Mouse (Mus musculus) heart, postnatal 0 days (tissue): Measurements from ENCODE around the gene Pitpnm2. TPM values are rescaled to one million over a fixed set of nuclear protein-coding genes. Genes with fewer than 3 reads are reported as not detected.

Source experiments
- ATAC-seq: fragments of 200-750 bp; cut with Nextera tagmentation; 2 replicates; pipeline ENCODE4 v1.8.0; 2017; ENCODE audit warnings: low read depth, moderate number of reproducible peaks, moderate library complexity; ENCODE audit not compliant: insufficient read depth
- DNase-seq: peaks from one replicate; pipeline ENCODE4 v3.0.0-alpha.2; 2016; ENCODE audit warnings: low spot score
- H3K27ac ChIP-seq: fragments of 300-500 bp; sonication (generic); 2 replicates; pipeline ENCODE4 v1.5.1; 2014; ENCODE audit warnings: low read depth, mild to moderate bottlenecking
- H3K27me3 ChIP-seq: fragments of 300-500 bp; sonication (generic); 2 replicates; pipeline ENCODE4 v1.6.1; 2014; ENCODE audit warnings: low read length, mixed read lengths; ENCODE audit not compliant: control insufficient read depth, insufficient read depth
- H3K36me3 ChIP-seq: fragments of 300-500 bp; sonication (generic); replicated peaks from 2 replicates; pipeline ENCODE4 v1.6.1; 2014; ENCODE audit warnings: low read length, mixed read lengths; ENCODE audit not compliant: control insufficient read depth, insufficient read depth
- H3K4me1 ChIP-seq: fragments of 300-500 bp; sonication (generic); 2 replicates; pipeline ENCODE4 v1.6.1; 2014; ENCODE audit warnings: antibody characterized with exemption; ENCODE audit not compliant: control insufficient read depth, insufficient read depth
- H3K4me2 ChIP-seq: fragments of 300-500 bp; sonication (generic); 2 replicates; pipeline ENCODE4 v1.6.1; 2014; ENCODE audit warnings: low read depth, mild to moderate bottlenecking, low read length, moderate library complexity
- H3K4me3 ChIP-seq: fragments of 300-500 bp; sonication (generic); 2 replicates; pipeline ENCODE4 v1.5.1; 2014; ENCODE audit warnings: low read depth, low read length
- H3K9ac ChIP-seq: fragments of 300-500 bp; sonication (generic); replicated peaks from 2 replicates; pipeline ENCODE4 v1.6.1; 2014; ENCODE audit warnings: low read depth, low read length, mixed read lengths
- H3K9me3 ChIP-seq: fragments of 300-500 bp; sonication (generic); replicated peaks from 2 replicates; pipeline ENCODE4 v1.6.1; 2016; ENCODE audit warnings: low read length; ENCODE audit not compliant: control insufficient read depth
- CTCF ChIP-seq: IDR thresholded peaks from 2 replicates; pipeline ENCODE4 v1.5.1; 2016; ENCODE audit warnings: antibody characterized with exemption, control low read depth, low read depth
- EP300 ChIP-seq: IDR thresholded peaks from 2 replicates; pipeline ENCODE4 v1.6.1; 2016; ENCODE audit warnings: antibody characterized with exemption, low read depth
- WGBS: fragments of 180-500 bp; shearing (Covaris S2); extraction: QIAGEN DNeasy Blood & Tissue Kit; methylation state at CpG from one replicate; pipeline ENCODE4 v1.1.7; 2014; 5-methylcytosine and 5-hydroxymethylcytosine counted together
- polyA plus RNA-seq: library from polyadenylated mRNA; unstranded; fragments of >200 nt; fragmentation: Nextera tagmentation; extraction: Ambion mirVana; gene quantifications from 2 replicates; pipeline ENCODE4 v1.2.1, GENCODE M21; 2015
- total RNA-seq: library from RNA; depleted of rRNA; stranded (reverse); fragments of >200 nt; gene quantifications from 2 replicates; pipeline ENCODE4 v1.2.3, GENCODE M21; 2014; ENCODE audit warnings: low replicate concordance

Gene Pitpnm2
- total and polyA plus RNA-seq, 2 experiments from 2014 or later = 3.2 to 17.1 TPM

GRCm38 (mm10) chr5:124247296-124247695 is 2.3 kb downstream of the Pitpnm2 start:
- Histone ChIP-seq H3K9ac (peak overlapping the region; percentile 26; the same call in 1 of the 2 replicates), H3K36me3 (peaks cover 14% of the 10 kb centered on the region), H3K27ac (peak overlapping the region; percentile 93), H3K4me2 (peak overlapping the region; percentile 68), H3K9me3 (no peaks in the 10 kb centered on the region), H3K27me3 (no peaks in the 10 kb centered on the region), H3K4me1 (peaks cover 34% of the 10 kb centered on the region), H3K4me3 (no peak overlapping the region)
- TF ChIP-seq CTCF (no peak), EP300 (no peak)
- DNase-seq (no peak), ATAC-seq (no peak)
- WGBS = 24% methylated on average over 7 of the region's 7 CpGs

DNA sequence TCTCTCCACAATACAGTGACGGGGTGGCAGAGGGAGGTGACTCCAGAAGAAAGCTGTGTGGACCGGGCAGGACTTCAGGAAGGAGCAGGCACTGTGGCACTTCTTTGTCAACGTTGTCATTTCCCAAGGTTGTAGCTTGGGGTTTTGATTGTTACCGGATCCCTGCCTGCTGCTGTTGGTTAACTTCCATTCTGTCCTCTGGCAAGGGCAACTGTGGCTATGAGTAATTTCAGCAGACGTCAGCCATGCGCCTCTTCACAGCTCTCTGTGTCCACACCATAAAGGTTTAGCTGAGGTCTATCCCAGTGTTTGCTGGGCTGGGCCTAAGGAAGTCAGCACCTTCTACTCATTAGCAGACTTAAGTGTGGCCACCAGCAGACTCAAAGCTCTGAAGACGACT is 4.7 kb downstream of the Pitpnm2 start:
- DNase-seq = no peak
- H3K36me3 ChIP-seq = peaks cover 13% of the 10 kb centered on the region
- TF ChIP-seq CTCF (no peak), EP300 (no peak)
- WGBS = 76% methylated on average over 7 of the region's 7 CpGs
- H3K4me2 ChIP-seq = no peak overlapping the region
- no peak overlapping the region for H3K9ac ChIP-seq
- no peak overlapping the region for H3K4me3 ChIP-seq
- no peaks in the 10 kb centered on the region for H3K27me3 ChIP-seq
- ATAC-seq = no peak
- H3K27ac ChIP-seq = no peak overlapping the region
- H3K9me3 ChIP-seq = no peaks in the 10 kb centered on the region
- peaks cover 51% of the 10 kb centered on the region for H3K4me1 ChIP-seq

DNA sequence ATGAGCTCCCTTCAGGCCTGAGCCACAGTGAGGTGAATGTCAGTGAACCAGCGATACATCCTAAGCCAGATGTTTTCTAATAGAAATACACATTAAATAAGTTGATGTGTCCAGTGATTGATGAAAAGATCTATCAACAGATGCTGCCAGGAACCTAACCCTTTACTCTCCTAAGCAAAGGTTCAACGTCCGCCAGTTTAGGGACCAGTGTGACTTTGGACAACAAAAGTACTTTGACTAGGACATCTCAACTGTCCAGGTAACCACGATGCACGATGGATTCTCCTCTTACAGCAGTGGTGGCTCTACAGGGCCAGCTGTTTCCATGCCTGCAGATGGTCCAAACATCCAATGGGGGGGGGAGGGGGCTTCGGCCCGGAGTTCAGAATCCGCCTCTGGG is 5.1 kb downstream of the Pitpnm2 start:
- ATAC-seq (no peak), DNase-seq (no peak)
- 98% methylated on average over 8 of the region's 8 CpGs for WGBS
- Histone ChIP-seq H3K9me3 (no peaks in the 10 kb centered on the region), H3K4me3 (no peak overlapping the region), H3K27ac (no peak overlapping the region), H3K4me2 (no peak overlapping the region), H3K4me1 (peaks cover 51% of the 10 kb centered on the region), H3K36me3 (peaks cover 14% of the 10 kb centered on the region), H3K9ac (no peak overlapping the region), H3K27me3 (no peaks in the 10 kb centered on the region)
- TF ChIP-seq CTCF (no peak), EP300 (no peak)

- Histone ChIP-seq H3K4me1 (peaks cover 46% of the 10 kb centered on the region), H3K27ac (no peak overlapping the region; the same call in 1 of the 2 replicates), H3K27me3 (no peaks in the 10 kb centered on the region)
These were observed 6.2 kb downstream of the Pitpnm2 start for GRCm38 (mm10) chr5:124243236-124243901.

DNA sequence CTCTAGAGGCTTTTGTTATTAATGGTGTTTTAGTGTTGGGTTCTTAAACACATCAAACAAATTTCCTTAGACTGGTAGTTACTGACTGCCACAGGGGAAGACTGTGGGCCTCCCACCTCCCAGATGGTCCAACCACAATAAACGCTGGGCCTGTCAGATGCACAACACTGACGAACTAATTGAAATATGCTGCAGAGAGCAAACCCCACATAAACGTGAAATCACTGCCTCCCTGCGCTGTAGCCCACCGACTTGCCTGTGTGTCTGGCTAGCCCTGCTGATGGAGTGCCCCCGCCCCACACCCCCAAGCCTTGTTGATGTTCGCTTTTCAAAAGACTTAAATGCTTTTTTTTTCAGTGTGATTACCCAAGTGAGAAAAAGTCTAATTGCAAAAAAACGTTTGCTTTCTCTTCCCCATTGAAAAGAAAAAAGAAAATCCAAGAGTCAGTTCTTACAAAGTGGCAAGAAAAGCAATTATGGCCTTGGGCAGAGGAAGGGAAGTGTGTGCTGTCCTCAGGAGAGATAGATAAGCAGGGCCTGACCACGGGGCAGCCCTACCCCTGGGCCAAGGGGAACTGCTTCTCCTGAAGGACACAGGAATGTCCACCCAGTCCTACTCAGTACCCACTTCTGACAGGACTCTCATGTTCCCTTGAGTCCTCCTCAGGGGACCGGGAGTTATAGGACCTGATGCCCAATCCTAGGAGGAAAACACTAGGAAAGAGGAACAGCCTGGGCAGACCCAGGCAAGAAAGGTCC is 7.7 kb downstream of the Pitpnm2 start:
- no peak for TF ChIP-seq EP300
- TF ChIP-seq CTCF = no peak
- Histone ChIP-seq H3K36me3 (peaks cover 18% of the 10 kb centered on the region), H3K27ac (peak overlapping the region; percentile 68), H3K9me3 (no peaks in the 10 kb centered on the region), H3K4me3 (no peak overlapping the region), H3K9ac (no peak overlapping the region), H3K4me1 (peaks cover 37% of the 10 kb centered on the region), H3K4me2 (peak overlapping the region; percentile 4; the same call in 1 of the 2 replicates), H3K27me3 (no peaks in the 10 kb centered on the region)
- WGBS = 46% methylated on average over 10 of the region's 10 CpGs
- DNase-seq (no peak), ATAC-seq (no peak)

More at GRCm38 (mm10) chr5:124243236-124243901, 6.2 kb downstream of the Pitpnm2 start:
- Histone ChIP-seq H3K9ac (no peak overlapping the region), H3K9me3 (no peaks in the 10 kb centered on the region), H3K4me3 (no peak overlapping the region), H3K36me3 (peaks cover 18% of the 10 kb centered on the region), H3K4me2 (no peak overlapping the region)
- ATAC-seq (no peak), DNase-seq (no peak)
- WGBS = 75% methylated on average over 9 of the region's 9 CpGs
- TF ChIP-seq CTCF (no peak), EP300 (no peak)
